Mouse (Mus musculus) heart, adult 11 months (tissue): Measurements from ENCODE around the gene Diexf.

ENCODE experiments used
- DNase-seq: peaks from one replicate; pipeline ENCODE4 v3.0.0; 2022

Gene Diexf

GRCm38 (mm10) chr1:193129786-193130455, at the start of gene Diexf:
Gene Diexf (minus strand): TSS chr1:193130272.
- DNase-seq, result peak; percentile 99

DNA sequence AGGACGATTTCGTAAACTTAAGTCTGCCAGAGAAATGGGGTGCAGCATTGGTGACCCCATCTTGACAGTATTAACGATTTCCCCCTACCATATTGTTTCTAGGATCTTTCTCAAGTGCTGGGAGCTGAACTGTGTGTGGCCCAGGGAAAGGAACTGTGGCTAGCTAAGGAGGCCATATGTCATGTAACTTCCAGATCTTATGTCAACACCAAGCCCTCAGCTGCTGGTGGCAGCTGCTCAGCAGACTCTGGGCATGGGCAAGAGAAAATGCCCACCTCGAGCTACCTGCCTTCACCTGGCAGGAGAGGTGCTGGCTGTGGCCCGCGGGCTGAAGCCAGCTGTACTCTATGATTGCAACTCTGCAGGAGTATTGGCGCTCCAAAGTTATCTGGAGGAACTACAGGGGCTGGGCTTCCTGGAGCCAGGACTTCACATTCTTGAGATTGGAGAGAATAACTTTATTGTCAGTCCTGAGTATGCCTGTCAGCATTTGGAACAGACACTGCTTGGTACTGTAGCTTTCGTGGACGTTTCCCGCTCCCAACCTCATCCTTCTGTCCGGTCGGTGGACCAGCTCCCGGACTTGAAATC, 44.2 kb upstream of the Diexf start:
- DNase-seq, result peak; percentile 93

DNA sequence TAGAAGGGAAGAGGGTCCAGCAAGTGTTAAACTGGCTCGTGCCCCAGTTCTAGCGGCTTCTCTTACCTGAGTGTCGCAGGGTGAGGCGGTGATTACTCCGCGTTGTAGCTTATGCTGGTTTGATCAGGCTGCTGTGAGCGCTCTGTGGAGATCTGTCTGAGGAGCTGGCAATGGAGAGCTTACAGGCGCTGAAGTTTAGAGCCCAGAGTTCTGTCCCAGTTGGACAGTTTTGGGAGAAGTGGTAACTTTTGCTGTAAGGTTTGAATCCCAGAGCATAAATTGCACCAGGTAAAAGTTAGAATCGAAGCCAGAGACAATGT, 43.7 kb upstream of the Diexf start:
- no peak for DNase-seq

GRCm38 (mm10) chr1:193172991-193173809, 43.1 kb upstream of the Diexf start:
- peak; percentile 100 for DNase-seq

DNA sequence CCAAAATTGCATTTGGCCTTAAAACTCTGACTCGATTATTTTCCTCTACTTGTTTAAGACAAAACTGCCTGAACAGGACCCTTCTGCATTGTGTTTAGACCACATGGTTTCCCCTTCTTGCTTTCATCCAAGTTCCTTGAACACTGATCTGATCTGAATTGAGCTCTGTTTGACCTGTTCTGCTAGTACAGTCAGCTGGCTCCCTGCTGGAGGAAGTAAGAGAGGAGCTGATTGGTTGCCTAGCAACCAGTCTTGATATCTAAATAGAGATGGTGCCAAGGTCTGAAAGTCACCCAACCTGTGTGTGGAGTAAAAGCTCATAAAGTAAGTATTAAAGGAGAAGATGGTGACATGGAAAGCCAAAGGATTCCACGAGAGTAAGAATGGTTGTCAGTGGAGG, 39.8 kb upstream of the Diexf start:
- no peak for DNase-seq

DNA sequence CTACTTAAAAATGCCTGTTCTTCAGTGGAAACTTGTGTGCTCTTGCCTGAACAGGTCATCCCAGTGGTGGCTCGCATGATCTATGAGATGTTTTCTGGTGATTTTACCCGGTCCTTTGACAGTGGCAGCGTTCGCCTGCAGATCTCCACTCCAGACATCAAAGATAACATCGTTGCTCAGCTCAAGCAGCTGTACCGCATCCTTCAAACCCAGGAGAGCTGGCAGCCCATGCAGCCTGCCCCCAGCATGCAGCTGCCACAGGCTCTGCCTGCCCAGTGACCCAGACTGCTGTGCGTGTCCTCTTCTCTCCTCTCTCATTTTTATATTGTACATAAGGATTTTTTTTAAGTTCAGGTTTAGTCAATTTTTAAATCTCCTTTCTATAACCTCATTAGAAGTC, 39.2 kb upstream of the Diexf start:
- DNase-seq, result no peak

GRCm38 (mm10) chr1:193167746-193168145, 37.7 kb upstream of the Diexf start, which contains the start of gene A130010J15Rik:
Gene A130010J15Rik (plus strand): TSS chr1:193168046.
- DNase-seq, result no peak

GRCm38 (mm10) chr1:193160317-193161032, 30.4 kb upstream of the Diexf start:
- peak; percentile 95 for DNase-seq

GRCm38 (mm10) chr1:193159613-193160012, 29.5 kb upstream of the Diexf start:
- no peak for DNase-seq

- DNase-seq, result no peak
Measured at GRCm38 (mm10) chr1:193159163-193159562, 29.1 kb upstream of the Diexf start.

DNA sequence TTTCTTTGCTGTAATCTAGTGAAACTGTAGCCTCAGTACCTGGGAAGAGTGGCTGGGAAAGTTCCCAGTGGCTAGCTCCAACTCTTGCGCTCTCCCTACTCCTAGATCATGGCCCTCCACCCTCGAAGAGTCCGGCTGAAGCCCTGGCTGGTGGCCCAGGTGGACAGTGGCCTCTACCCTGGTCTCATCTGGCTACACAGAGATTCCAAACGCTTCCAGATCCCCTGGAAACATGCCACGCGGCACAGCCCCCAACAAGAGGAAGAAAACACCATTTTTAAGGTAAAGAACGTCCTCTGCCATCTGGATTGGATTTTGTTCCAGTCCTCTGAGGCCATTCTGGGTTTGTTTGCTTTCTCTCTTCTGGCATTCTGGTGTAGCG, 27.0 kb upstream of the Diexf start:
- DNase-seq, result no peak

GRCm38 (mm10) chr1:193156316-193157110, 26.4 kb upstream of the Diexf start:
- no peak for DNase-seq

- no peak for DNase-seq
Measured at GRCm38 (mm10) chr1:193153561-193153960, 23.5 kb upstream of the Diexf start.

- peak; percentile 97 for DNase-seq
Measured at GRCm38 (mm10) chr1:193152872-193153271, 22.8 kb upstream of the Diexf start, which contains the start of gene Irf6. Gene Irf6 (plus strand): TSS chr1:193153111.

DNA sequence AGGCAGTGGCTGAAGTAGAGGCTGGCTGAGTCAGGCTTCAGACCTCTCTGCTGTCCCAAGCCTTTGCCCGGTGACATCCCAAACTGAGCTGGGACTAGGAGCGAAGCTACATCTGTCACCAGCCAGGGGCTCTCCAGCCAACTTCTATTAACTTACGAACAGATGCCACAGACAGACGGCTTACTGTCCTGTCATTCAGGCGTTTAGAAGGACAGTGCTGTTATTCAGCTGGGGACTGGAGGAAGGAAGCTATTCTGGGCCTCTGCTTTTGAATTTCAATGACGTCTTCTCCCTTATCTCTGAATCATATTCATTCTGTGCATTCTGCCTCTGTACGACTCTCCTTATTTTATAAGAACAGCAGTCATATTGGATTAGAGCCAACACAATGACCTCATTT, 21.1 kb upstream of the Diexf start:
- DNase-seq, result no peak

DNA sequence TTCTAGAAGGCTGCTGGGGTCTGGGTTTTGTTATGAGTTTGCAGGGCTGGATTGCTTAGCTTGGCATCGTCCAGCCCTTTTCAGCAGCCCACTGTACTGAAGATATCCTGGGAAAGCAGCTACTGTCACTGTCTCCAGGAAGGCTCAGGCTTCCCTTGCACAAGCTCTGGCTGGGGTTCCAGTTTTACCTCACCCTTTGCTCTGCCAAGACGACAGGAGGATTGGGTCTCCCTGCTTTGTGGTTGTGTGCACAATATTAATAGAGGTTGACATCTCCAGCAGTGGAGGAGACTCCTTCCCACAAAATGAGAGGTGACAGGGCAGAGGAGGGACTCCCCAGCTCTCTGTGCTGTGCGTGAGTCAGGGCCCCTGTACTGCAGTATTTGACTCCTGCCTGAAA, 19.2 kb upstream of the Diexf start:
- no peak for DNase-seq

DNA sequence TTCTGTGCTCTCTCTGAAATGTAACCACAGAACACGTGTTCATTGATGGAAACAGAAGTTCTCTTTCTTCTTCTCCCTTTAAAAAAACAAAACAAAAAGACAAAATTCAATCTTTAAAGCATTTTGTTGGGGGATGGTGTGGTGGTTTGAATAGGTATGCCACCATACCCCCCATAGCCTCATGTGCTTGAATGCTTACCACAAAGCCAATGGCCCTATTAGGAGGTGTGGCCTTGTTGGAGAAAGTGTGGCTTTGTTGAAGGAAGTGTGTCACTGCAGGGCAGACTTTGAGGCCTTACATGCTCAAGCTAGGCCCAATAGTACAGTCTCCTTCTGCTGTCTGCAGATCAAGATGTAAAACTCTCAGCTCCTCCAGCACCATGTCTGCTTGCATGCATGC, 16.3 kb upstream of the Diexf start:
- no peak for DNase-seq

- no peak for DNase-seq
Measured at GRCm38 (mm10) chr1:193145101-193145500, 15.0 kb upstream of the Diexf start.

DNA sequence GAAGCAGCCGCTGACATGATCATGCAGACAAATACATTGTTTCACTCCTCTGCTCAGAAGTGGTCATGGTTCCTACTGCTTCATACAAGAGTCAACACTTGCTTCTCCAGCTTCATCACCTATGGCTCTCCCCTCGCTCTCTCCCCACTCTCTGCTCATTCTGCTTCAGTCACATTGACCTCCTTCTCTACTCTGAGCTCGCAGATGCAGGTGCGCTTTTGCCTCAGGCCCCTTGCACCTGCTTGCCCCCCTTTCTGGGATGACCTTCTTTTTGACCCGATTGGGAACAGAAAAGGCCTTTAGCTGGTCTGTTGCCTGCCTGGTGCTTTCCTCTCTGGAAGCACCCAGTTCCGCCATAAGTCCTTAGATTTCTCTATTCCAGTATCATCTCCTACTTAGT, 14.4 kb upstream of the Diexf start:
- DNase-seq, result no peak

GRCm38 (mm10) chr1:193142517-193143062, 12.5 kb upstream of the Diexf start:
- no peak for DNase-seq

DNA sequence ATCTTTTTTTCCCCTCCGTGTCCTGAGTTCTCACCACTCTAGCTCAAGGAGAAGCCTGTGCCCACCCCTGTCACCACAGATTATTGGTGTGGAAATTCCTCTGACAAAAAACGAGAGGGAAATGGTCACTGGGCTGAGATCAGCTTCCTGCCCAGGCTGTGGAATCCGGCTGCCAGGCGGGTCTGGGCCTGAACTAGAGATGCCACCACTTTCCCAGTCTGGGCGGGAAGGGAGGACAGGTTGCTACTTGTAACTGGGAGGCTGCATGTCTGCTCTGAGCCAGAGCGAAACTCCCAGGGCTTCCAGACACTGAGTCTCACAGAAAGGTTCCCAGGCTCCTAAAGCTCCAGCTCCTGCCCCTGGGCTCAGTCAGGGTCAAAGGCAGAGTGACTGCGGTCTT, 11.0 kb upstream of the Diexf start:
- DNase-seq, result no peak

DNA sequence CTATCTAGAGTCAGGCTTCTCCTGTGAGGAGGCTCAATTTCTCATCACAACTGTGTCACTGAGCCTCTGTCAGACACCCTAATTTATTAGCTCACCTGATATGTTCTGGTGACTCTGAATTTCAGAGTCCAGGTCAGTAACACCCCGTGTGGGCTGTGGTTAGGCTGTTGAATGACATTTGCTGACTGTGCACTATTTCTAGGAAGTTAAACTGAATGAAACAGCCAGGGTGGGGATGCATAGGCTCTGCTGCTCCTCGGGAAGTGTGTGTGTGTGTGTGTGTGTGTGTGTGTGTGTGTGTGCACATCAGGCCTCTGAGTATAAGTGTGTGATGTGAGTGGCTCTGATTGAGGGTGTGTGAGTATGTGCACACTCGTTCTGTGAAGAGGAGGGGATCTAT, 8.6 kb upstream of the Diexf start:
- DNase-seq, result no peak
